Mouse (Mus musculus) hindbrain, postnatal 0 days (tissue): Measurements from ENCODE around the gene Sertm1. TPM values are rescaled to one million over a fixed set of nuclear protein-coding genes. Genes with fewer than 3 reads are reported as not detected.

Source experiments
- ATAC-seq: fragments of 200-750 bp; cut with Nextera tagmentation; 2 replicates; pipeline ENCODE4 v1.8.0; 2017; ENCODE audit warnings: mild to moderate bottlenecking, moderate TSS enrichment, moderate library complexity
- DNase-seq: peaks from one replicate; pipeline ENCODE4 v3.0.0-alpha.2; 2015; ENCODE audit warnings: low spot score
- H3K27ac ChIP-seq: fragments of 300-500 bp; sonication (generic); 2 replicates; pipeline ENCODE4 v1.5.1; 2014; ENCODE audit warnings: mild to moderate bottlenecking
- H3K27me3 ChIP-seq: fragments of 300-500 bp; sonication (generic); 2 replicates; pipeline ENCODE4 v1.6.1; 2014; ENCODE audit warnings: low read length, mixed read lengths; ENCODE audit not compliant: insufficient read depth
- H3K36me3 ChIP-seq: fragments of 300-500 bp; sonication (generic); 2 replicates; pipeline ENCODE4 v1.6.1; 2014; ENCODE audit warnings: low read length, mixed read lengths; ENCODE audit not compliant: insufficient read depth
- H3K4me1 ChIP-seq: fragments of 300-500 bp; sonication (generic); 2 replicates; pipeline ENCODE4 v1.6.1; 2014; ENCODE audit warnings: antibody characterized with exemption, low read length, mixed read lengths; ENCODE audit not compliant: insufficient read depth
- H3K4me2 ChIP-seq: fragments of 300-500 bp; sonication (generic); 2 replicates; pipeline ENCODE4 v1.6.1; 2014; ENCODE audit warnings: low read depth, mild to moderate bottlenecking, low read length, moderate library complexity, mixed read lengths
- H3K4me3 ChIP-seq: fragments of 300-500 bp; sonication (generic); 2 replicates; pipeline ENCODE4 v1.5.1; 2014; ENCODE audit warnings: low read length
- H3K9ac ChIP-seq: fragments of 300-500 bp; sonication (generic); replicated peaks from 2 replicates; pipeline ENCODE4 v1.6.1; 2014; ENCODE audit warnings: mild to moderate bottlenecking, low read length, moderate library complexity, mixed read lengths
- H3K9me3 ChIP-seq: fragments of 300-500 bp; sonication (generic); 2 replicates; pipeline ENCODE4 v1.6.1; 2016; ENCODE audit warnings: low read length, mixed read lengths
- CTCF ChIP-seq: IDR thresholded peaks from 2 replicates; pipeline ENCODE4 v1.5.1; 2016; ENCODE audit warnings: antibody characterized with exemption, control low read depth, low read depth
- WGBS: fragments of 180-500 bp; shearing (Covaris S2); extraction: QIAGEN DNeasy Blood & Tissue Kit; methylation state at CpG from one replicate; pipeline ENCODE4 v1.1.7; 2014; 5-methylcytosine and 5-hydroxymethylcytosine counted together
- polyA plus RNA-seq: library from polyadenylated mRNA; unstranded; fragments of >200 nt; fragmentation: Nextera tagmentation; extraction: Ambion mirVana; gene quantifications from 2 replicates; pipeline ENCODE4 v1.2.1, GENCODE M21; 2015
- total RNA-seq: library from RNA; depleted of rRNA; stranded (reverse); fragments of >200 nt; gene quantifications from 2 replicates; pipeline ENCODE4 v1.2.3, GENCODE M21; 2014; rRNA removed

Gene Sertm1
- total RNA-seq (14.6 and 15.0 TPM in 2 replicates), polyA plus RNA-seq (1.4 TPM in 2 replicates)

- H3K4me2 ChIP-seq: peak within 1 kb of the TSS; percentile 86
- DNase-seq (peak; percentile 78), ATAC-seq (peak; percentile 97)
- peaks cover 6% of the 10 kb centered on the region for H3K4me1 ChIP-seq
- peak within 1 kb of the TSS; percentile 50 for H3K4me3 ChIP-seq
- H3K27me3 ChIP-seq: no peaks in the 10 kb centered on the region
- peak within 1 kb of the TSS; percentile 42 for H3K9ac ChIP-seq
- H3K27ac ChIP-seq: no peak within 1 kb of the TSS
- H3K36me3 ChIP-seq: no peaks in the 10 kb centered on the region
- H3K9me3 ChIP-seq: no peaks in the 10 kb centered on the region
- TF ChIP-seq CTCF: peak; percentile 24; the same call in 1 of the 2 replicates
- WGBS: under 1% methylated on average over 35 of the region's 38 CpGs
These were observed at the start of gene Sertm1 for GRCm38 (mm10) chr3:54915643-54916071. Gene Sertm1 (minus strand): TSS chr3:54915887.

DNA sequence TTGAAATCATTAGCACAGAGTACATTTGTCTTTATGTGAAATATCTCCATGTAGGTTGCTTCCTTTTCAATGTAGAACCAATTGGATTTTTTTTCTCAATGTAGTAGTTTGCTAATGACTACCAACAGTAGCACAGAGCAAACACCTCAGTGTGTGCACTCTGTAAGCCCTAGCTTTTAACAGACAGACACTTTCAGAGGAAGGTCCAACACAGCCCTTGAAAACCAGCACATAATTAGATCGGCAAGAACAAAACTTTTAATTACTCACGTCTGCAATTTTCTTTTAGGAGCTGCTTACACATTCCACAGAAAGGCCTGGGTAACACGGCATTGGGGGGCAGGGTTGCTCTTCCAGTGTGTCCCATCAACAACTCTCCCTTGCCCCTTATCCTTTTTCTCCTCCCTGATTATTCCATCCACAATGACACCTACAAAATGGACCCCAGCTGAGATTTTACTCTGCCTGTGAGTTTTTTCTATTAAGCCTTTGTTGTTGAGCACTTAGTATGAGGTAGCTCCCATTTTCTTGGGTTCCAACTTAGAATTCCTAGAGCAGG, 49.3 kb upstream of the Sertm1 start:
- no peak for TF ChIP-seq CTCF
- H3K9ac ChIP-seq: no peak overlapping the region
- no peak for ATAC-seq
- H3K9me3 ChIP-seq: no peaks in the 10 kb centered on the region
- no peak overlapping the region for H3K4me2 ChIP-seq
- DNase-seq: no peak
- 16% methylated on average over 3 of the region's 3 CpGs for WGBS
- H3K27ac ChIP-seq: no peak overlapping the region
- H3K4me3 ChIP-seq: no peak overlapping the region
- no peaks in the 10 kb centered on the region for H3K27me3 ChIP-seq
- no peaks in the 10 kb centered on the region for H3K4me1 ChIP-seq
- no peaks in the 10 kb centered on the region for H3K36me3 ChIP-seq

- 46% methylated on average over 6 of the region's 6 CpGs for WGBS
- Histone ChIP-seq H3K27ac (no peak overlapping the region), H3K4me2 (no peak overlapping the region), H3K4me1 (no peaks in the 10 kb centered on the region), H3K27me3 (no peaks in the 10 kb centered on the region), H3K36me3 (no peaks in the 10 kb centered on the region), H3K9me3 (no peaks in the 10 kb centered on the region), H3K4me3 (no peak overlapping the region), H3K9ac (no peak overlapping the region)
- ATAC-seq (peak; percentile 67; the same call in 1 of the 2 replicates), DNase-seq (peak; percentile 28)
- TF ChIP-seq CTCF: no peak
These were observed 27.6 kb upstream of the Sertm1 start for GRCm38 (mm10) chr3:54943067-54943810.

- 76% methylated on average over 4 of the region's 4 CpGs for WGBS
- H3K4me1 ChIP-seq: no peaks in the 10 kb centered on the region
- H3K4me2 ChIP-seq: no peak overlapping the region
- H3K4me3 ChIP-seq: no peak overlapping the region
- H3K9me3 ChIP-seq: no peaks in the 10 kb centered on the region
- no peak overlapping the region for H3K27ac ChIP-seq
- H3K27me3 ChIP-seq: no peaks in the 10 kb centered on the region
- ATAC-seq (no peak), DNase-seq (no peak)
- no peaks in the 10 kb centered on the region for H3K36me3 ChIP-seq
- no peak overlapping the region for H3K9ac ChIP-seq
- no peak for TF ChIP-seq CTCF
These were observed 18.8 kb upstream of the Sertm1 start for GRCm38 (mm10) chr3:54934535-54934934.

DNA sequence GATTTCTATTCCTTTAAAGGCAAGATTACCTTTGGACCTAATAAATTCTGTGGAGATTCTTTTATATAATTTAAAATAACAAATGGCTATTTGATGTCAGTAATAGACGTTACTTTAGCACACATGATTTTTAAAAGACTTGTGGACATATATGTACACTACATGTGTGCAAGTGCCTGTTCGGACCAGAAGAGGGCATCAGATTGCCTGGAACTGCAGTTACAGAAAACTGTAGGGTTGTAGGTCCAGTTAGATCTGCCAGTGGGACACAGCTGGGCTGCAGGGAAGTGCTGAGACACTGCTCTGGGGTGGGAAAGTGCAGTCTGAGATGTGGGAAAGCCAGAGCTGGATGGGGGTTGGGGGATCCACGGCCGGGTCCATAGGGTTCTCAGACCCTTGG, 16.9 kb upstream of the Sertm1 start:
- no peak overlapping the region for H3K4me3 ChIP-seq
- no peak for ATAC-seq
- no peak overlapping the region for H3K27ac ChIP-seq
- peak; percentile 37 for TF ChIP-seq CTCF
- no peaks in the 10 kb centered on the region for H3K9me3 ChIP-seq
- H3K4me1 ChIP-seq: no peaks in the 10 kb centered on the region
- WGBS: 89% methylated on average over 4 of the region's 4 CpGs
- no peak overlapping the region for H3K4me2 ChIP-seq
- no peaks in the 10 kb centered on the region for H3K36me3 ChIP-seq
- no peak for DNase-seq
- H3K9ac ChIP-seq: no peak overlapping the region
- H3K27me3 ChIP-seq: no peaks in the 10 kb centered on the region

- Histone ChIP-seq H3K27me3 (no peaks in the 10 kb centered on the region), H3K36me3 (no peaks in the 10 kb centered on the region), H3K4me1 (peaks cover 6% of the 10 kb centered on the region), H3K4me3 (no peak overlapping the region), H3K9me3 (no peaks in the 10 kb centered on the region), H3K9ac (no peak overlapping the region), H3K4me2 (no peak overlapping the region), H3K27ac (no peak overlapping the region)
- TF ChIP-seq CTCF: peak; percentile 29
- no peak for ATAC-seq
- 60% methylated on average over 3 of the region's 3 CpGs for WGBS
- DNase-seq: no peak
These were observed 4.7 kb upstream of the Sertm1 start for GRCm38 (mm10) chr3:54920425-54920824.
